Mouse (Mus musculus) activated CD4-positive, CD25-positive, alpha-beta regulatory T cell, adult 4 months (primary cell): ENCODE measurements around the gene Sox6. TPM values are rescaled to one million over a fixed set of nuclear protein-coding genes. Genes with fewer than 3 reads are reported as not detected.
A peak's percentile ranks its signal among the peaks of the same experiment; 100 is the strongest.
"Not testable (repeated sequence)": the region's sequence is repeated elsewhere in the genome, so short reads cannot be mapped to it uniquely, and the experiment has no call there.

Source experiments
- ATAC-seq: one replicate; pipeline ENCODE4 v1.8.0; 2017
- polyA plus RNA-seq, 2 experiments: library from polyadenylated mRNA; unstranded; fragments of 100-300 nt; shearing (Covaris generic); gene quantifications; one replicate each; pipeline ENCODE4 v1.2.1; 2017

Gene Sox6
- polyA plus RNA-seq, result not detected

GRCm38 (mm10) chr7:116038511-116038910 is at the start of gene Sox6:
TSS of gene Sox6 (minus strand) at chr7:116038796.
- no peak for ATAC-seq

DNA sequence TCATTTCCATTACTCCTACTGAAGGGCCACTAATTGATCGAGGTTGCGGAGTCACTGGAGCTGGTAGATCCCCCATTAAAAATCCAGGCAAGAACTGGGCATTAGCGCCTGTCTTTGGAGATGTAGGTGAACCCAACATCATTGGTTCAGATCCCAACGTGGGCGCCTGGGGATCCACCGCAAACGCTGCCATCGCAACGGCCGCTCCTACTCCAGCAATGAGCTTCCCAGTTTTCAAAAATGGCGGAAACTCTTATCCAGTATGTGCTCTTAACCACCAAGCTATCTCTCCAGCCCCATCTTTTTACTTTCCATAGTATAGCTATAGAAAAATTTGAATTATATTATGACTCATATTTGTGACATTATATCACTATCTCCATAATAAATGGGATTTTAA is 45.8 kb upstream of the Sox6 start, which contains the start of gene Gm4353:
Gm4353 (minus strand) TSS at position 270 of the 400 bp plus-strand sequence.
- not testable (repeated sequence) for ATAC-seq

DNA sequence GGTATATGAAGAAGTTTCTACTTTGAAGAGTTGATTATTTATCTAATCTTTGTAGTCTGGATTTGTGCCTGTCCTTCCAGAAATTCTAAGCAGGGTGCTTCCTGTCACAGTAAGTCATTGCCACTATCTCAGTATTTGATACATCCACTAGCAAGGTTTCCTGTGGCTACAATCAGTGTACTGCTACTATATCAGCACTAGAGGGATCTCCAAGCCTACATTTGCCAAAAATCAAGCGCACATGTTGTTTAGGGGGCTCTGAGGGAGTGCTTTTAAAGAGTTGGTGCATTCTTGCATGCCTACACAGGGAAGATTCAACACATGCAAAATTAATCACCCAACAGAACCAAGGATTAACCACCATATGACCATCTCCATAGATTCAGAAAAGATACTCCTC is 22.1 kb upstream of the Sox6 start:
- no peak for ATAC-seq

DNA sequence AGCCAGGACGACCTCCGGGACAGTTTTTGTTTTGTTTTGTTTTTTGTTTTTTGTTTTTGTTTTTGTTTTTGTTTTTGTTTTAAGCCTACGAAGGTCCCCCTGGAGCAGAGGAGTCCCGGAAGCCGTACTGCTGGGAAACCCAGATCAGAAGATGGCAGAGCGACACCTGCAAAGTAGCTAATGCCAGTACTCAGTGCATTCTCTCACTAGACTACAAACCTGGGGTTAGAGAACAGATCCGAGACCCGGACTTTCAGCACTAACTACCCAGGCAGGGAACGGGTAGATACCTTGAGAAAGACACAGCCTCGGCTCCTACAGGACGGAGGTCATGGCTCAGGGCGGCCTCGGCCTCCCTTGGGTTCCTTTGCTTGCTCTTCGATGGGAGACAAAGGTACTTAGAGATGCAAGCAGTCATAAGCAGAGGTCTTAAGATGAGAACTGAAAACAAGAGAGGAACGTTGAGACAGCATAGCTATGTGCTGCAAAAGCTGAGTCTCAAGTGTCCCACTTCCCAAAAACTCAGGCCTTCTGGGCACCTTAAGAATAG is 1.9 kb upstream of the Sox6 start:
- ATAC-seq, result no peak

GRCm38 (mm10) chr7:116039538-116040466 is 1.2 kb upstream of the Sox6 start:
- peak; percentile 85 for ATAC-seq

GRCm38 (mm10) chr7:116039196-116039537 is 571 bp upstream of the Sox6 start, which contains the start of gene 1110004F10Rik:
TSS of gene 1110004F10Rik (plus strand) at chr7:116039397.
- ATAC-seq, result no peak

- no peak for ATAC-seq
Observed at GRCm38 (mm10) chr7:116038024-116038423, 572 bp downstream of the Sox6 start.

- no peak for ATAC-seq
Observed at GRCm38 (mm10) chr7:116036591-116037555, 1.7 kb downstream of the Sox6 start.

- no peak for ATAC-seq
Observed at GRCm38 (mm10) chr7:116035504-116035903, 3.1 kb downstream of the Sox6 start.

DNA sequence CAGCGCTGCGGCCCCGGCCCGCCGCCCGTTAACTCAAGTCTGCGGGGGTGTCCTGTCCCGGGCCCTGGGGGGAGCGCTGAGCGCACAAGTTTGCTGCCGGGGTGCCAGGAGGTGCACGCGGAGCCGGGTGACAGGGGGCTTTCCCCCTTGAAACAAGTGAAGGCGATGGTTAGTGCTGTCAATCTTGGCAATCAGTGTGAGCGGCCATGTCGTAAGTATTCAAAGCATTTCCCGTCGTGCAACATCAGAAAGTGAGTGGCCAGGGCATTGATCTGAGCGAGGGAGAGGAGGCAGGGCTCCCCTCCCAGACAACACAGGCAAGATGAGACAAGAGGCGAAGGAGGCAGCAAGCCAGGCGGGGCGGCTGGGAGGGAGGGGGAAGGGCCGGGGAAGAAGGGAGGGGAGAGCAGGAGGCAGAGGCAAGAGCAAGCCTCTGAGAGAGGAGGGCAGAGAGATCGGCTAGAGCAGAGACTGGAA is 4.3 kb downstream of the Sox6 start:
- no peak for ATAC-seq

DNA sequence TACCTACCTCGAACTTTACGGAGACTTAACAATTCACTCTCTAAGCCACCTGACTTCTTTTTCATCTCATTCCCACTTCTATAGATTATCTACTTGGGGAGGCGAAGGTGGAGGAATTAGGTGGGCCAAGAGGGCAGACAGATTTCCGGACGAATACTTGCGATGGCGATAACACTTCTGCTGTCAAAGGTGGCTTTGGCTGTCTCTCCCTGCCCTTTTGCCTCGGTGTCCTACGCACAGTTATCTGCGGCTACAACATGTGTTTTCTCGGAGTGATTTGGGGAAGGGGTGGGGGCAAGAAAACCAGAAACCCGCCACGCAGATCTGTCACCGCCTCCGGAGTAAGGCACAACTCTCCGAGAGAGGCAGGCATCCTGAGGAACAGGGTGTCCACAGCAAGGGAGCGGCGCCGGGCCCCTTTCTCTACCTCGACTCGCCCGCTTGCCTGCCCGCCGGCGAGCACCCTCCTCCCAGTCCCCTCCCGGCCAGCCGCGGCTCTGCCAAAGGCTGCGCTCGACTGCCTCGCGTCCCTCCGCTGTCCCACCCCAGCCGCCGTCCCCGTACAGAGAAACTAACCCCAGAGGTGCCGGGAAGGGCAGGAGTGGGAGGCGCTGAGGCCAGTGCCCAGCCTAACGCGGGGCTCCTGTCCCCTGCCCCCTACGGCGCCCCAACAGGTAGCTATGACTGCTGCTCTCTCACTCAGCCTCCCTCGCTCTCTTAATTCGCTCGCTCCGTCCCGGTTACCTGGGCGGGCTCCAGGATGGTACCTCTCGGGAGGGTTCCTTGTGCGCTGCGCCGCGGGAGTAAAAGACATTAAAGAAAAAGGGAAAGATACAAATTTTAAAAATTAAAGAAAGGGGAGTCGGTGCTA is 5.0 kb downstream of the Sox6 start:
- ATAC-seq, result no peak

GRCm38 (mm10) chr7:116032596-116033307 is 5.8 kb downstream of the Sox6 start:
- ATAC-seq, result peak; percentile 53

DNA sequence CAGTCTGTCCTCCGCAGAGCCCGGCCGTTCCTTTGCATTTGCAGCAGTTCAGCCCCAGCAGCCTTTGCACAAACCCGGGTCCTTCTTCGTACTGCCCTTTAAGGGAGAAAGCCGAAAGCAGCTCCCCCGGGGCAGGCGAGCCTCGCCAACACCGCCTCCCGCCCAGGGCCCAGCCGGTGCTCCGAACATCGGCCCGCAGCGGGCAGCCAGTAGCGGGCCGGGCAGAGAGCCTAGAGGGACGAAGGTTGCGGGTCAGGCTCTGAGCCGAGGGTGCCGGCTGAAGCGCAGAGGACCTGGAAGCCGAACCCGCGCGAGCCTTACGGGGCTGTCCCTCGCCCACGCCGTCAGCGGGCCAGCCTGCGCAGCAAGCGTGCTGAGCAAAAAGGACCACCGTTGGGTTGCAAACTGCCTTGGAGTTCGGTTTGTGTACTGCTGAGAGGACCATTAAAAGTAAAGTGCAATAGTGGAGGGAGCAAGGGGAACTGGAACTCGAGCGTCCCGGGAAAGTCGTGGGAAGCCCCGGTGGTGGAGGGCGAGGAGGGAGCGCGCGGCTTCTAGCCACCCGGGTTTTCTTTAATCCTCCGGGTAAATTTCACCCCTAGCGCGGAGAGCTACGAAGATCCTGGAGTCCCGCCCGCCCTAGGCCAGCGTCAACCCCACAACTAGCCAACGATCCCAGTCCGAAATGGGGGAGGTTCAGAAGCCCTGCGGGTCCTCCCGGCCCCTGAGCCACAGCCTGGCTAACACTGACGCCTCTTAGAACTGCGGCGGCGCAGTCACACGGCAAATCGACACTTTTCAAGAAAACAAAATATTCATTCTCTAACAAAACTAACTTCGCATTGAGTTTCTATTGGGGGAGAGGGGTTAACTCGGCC is 6.6 kb downstream of the Sox6 start:
- peak; percentile 19 for ATAC-seq

DNA sequence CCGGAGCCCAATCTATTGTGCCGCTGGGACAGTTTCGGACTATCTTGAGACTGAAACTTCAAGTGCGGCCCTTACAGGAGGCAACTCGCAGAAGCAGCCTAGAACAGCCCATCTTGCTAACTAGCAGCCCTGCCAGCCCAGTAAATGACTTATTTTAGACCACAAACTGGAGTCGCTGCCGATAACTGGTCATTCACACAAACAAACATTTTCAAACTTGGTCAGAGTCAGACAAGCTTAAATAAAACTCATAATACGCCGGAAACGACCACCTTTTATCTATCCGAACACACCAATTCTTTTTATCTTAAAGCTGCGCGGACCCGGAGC is 7.2 kb downstream of the Sox6 start:
- ATAC-seq, result no peak

GRCm38 (mm10) chr7:116030597-116031387 is 7.8 kb downstream of the Sox6 start:
- ATAC-seq, result no peak

DNA sequence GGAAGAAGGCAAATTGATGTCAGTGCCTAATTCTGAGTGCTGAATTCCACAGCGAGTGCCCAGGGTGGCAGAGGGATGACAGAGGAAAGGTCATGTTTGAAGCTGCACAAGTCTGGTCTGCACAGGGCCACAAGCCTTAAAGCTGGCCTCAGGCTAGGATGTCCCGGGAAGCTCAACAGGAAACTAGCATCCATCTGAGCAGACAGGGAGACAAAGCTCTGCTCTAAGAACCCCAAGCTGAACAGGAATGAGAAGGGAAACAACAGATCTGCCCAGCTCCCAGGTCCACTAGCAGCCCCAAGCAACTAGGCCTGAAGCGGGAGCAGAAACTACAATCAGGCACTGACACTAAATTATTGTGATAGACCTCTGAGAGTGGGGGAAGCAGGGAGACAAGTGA is 8.6 kb downstream of the Sox6 start:
- no peak for ATAC-seq

- ATAC-seq, result no peak
Observed at GRCm38 (mm10) chr7:116002726-116003125, 35.9 kb downstream of the Sox6 start.

DNA sequence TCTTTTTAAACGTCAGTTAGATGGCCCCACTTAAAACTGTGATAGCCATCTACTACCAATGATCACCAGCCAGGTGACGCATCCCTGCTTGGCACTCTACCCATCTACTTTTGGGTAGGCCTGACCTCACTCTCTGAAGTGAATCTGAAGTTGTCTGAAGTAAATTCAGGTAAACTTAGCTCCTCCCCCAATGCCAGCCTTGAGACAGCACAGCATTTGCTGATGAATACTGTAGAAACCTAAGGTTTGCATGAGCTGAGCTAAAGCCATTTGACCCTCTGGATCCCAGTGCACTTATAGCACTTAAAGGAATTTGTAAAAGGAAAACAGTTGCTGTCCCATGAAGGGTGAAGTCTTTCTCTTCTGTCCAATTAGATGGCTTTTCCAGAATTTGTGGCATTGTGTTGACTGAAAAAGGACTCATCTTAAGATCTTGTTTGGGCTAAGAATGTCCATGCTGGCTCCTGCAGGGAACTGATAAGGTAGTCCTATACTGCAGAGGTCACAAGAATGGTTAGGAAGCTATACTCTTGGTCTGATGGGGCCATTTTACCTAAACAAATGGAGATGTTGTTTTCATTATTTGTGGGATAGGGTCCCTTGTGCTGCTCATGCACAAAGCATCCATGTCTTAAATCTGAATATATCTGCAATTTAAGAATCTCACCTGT is 50.4 kb downstream of the Sox6 start:
- no peak for ATAC-seq

- ATAC-seq, result no peak
Observed at GRCm38 (mm10) chr7:115985716-115986115, 52.9 kb downstream of the Sox6 start.
